Mouse (Mus musculus): ENCODE measurements at regions not wholly inside any gene's neighbourhood (a gene's known extent, or its start where the extent isn't known, plus 50 kb on each side); places are given as distances from the start of the nearest gene placed in this dataset.

DNA sequence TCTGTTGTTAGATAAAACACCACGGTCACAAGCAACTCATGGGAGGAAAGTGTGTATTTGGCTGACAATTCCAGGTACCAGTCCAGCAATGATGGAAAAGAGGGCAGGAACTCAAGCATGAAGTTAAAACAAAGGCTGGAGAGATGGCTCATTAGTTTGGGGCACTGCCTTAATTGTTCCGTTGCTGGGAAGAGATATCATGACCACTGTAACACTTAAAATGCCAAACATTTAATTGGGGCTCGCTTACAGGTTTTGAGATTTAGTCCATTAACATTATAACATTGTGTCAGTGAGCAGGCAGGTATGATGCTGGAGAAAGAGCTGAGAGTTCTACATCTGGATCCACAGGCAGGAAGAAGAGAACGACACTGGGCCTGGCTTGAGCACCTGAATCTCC lies 782.0 kb upstream of the Celf2 start:
- no peak overlapping the region for H3K4me3 ChIP-seq
- H3K9ac ChIP-seq, result no peak overlapping the region
- no peak overlapping the region for H3K27ac ChIP-seq
- WGBS, result 74% methylated on average over 4 of the region's 4 CpGs
- H3K27me3 ChIP-seq, result no peaks in the 10 kb centered on the region
- no peaks in the 10 kb centered on the region for H3K4me1 ChIP-seq (replicated peaks)
- no peak for ATAC-seq (replicated peaks; ENCODE audit: insufficient number of reproducible peaks, insufficient read depth, low FRiP score, low read depth)
- no peak overlapping the region for H3K4me2 ChIP-seq
- no peaks in the 10 kb centered on the region; the same call in 1 of the 2 replicates for H3K9me3 ChIP-seq (replicated peaks)
- no peaks in the 10 kb centered on the region for H3K36me3 ChIP-seq

DNA sequence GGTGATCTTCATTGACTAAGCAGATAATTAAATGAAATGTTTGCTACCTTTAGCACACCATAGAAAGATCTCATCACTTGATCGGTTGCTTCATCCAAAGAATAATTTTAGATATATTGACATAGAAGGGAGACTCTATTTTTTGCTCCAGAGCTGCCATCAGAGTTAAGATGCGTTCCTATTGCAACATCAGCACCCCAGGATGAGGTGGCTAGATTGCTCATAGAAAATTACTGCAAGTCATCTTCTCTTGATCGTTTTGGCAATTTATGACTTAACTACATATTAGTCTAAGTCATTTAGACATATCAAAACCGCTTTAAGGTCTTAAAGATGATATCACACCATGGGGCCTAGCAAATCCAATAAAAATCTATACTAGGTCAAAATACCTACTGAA lies 778.0 kb upstream of the Celf2 start:
- Histone ChIP-seq H3K9ac (no peak overlapping the region), H3K4me1 (replicated peaks) (no peaks in the 10 kb centered on the region), H3K36me3 (no peaks in the 10 kb centered on the region), H3K27me3 (no peaks in the 10 kb centered on the region), H3K4me3 (no peak overlapping the region), H3K9me3 (replicated peaks) (no peaks in the 10 kb centered on the region), H3K4me2 (no peak overlapping the region), H3K27ac (no peak overlapping the region)
- 80% methylated on average over 4 of the region's 4 CpGs for WGBS
- no peak for ATAC-seq (replicated peaks; ENCODE audit: insufficient number of reproducible peaks, insufficient read depth, low FRiP score, low read depth)

DNA sequence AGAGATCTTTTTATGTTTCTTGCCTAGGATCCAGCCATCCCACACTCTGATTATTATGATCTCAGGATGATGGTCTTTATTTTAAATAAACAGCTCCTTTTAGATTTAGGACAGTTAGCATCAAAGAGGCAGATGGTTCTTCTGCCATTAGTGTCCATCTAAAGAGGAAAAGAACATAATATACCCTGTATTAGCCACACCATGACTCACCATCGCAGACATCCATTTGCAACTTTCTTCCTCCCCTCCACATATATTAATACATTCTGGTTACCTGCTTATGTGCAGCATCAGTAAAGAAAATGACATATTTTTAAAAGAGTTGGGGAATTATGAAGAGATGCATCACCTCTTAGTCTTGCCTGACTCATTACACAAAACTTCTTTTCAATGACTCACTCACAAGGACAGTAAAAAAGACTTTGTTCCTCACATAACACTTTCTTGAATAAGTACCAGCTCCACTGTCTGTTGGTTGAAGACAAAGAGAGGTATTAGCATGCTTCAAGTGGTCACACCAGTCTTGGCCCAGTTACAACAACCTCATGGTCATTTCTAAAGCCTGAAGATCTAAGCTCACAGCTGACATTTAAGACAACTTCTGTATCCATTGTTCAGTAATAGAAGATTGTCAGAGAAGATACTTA lies 766.9 kb upstream of the Celf2 start:
- Histone ChIP-seq H3K36me3 (no peaks in the 10 kb centered on the region), H3K4me1 (replicated peaks) (no peaks in the 10 kb centered on the region), H3K9ac (no peak overlapping the region), H3K4me3 (no peak overlapping the region), H3K9me3 (replicated peaks) (no peaks in the 10 kb centered on the region), H3K27ac (no peak overlapping the region), H3K4me2 (no peak overlapping the region), H3K27me3 (no peaks in the 10 kb centered on the region)
- ATAC-seq (replicated peaks; ENCODE audit: insufficient number of reproducible peaks, insufficient read depth, low FRiP score, low read depth), result no peak
- 90% methylated on average over 1 of the region's 1 CpGs for WGBS

Data from heart, embryonic 15.5 days (tissue).